Mouse (Mus musculus) kidney, postnatal 10 days (tissue): ENCODE results near the gene Uhrf1.

ENCODE experiments used
- DNase-seq: peaks from one replicate; pipeline ENCODE4 v3.0.0; 2021; ENCODE audit warnings: mixed read lengths

Gene Uhrf1

GRCm38 (mm10) chr17:56276643-56277566 lies 26.2 kb upstream of the Uhrf1 start, which contains the start of gene Ticam1:
Gene Ticam1, minus strand, starts transcription at chr17:56276786.
- peak; percentile 95 for DNase-seq

- peak; percentile 12 for DNase-seq
Observed at GRCm38 (mm10) chr17:56277567-56277893, 25.6 kb upstream of the Uhrf1 start.

- DNase-seq: no peak
Observed at GRCm38 (mm10) chr17:56278340-56278739, 24.8 kb upstream of the Uhrf1 start.

GRCm38 (mm10) chr17:56279481-56280155 lies 23.5 kb upstream of the Uhrf1 start:
- peak; percentile 54 for DNase-seq

DNA sequence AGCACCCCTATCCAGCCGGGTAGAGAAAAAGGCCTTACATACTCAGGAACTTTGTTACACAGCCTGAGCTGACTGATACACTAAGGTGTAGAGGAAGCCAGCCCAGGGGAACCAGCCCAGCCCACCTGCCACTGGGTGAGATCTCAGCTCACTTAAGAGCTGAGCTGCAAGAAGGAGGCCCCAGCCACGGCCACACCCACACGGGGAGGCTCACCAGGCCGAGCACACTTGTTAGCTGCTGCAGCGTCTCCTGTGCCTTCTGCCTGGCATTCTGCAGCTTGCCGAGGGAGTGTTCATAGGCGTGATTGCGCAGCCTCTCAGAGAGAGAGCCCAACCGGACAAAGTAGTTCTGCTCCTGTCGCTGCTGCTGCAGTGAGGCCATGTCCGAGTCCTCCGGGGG lies 21.9 kb upstream of the Uhrf1 start:
- DNase-seq: no peak

GRCm38 (mm10) chr17:56282802-56283201 lies 20.3 kb upstream of the Uhrf1 start:
- no peak for DNase-seq

DNA sequence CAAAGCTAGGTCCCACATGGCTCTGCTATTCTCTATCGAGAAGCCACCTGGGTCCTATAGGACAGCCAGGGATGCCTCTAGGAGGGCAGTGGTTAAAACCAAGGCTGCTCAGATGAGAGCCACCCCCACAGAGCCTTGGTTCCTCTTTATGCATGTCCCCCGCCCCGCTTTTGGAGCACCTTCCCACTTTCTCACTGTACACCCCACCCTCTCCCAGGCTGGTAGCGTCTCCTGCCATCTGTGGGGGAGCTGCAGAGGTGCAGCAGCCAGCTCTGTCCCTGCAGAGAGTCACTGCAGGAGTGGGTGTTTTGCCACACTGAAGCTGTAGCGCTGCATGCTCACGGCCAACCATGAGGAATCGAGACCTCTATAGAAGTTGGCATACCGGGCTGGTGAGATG lies 19.8 kb upstream of the Uhrf1 start:
- no peak for DNase-seq

GRCm38 (mm10) chr17:56285995-56286394 lies 17.1 kb upstream of the Uhrf1 start:
- DNase-seq: no peak

GRCm38 (mm10) chr17:56287830-56288229 lies 15.3 kb upstream of the Uhrf1 start:
- peak; percentile 84 for DNase-seq

DNA sequence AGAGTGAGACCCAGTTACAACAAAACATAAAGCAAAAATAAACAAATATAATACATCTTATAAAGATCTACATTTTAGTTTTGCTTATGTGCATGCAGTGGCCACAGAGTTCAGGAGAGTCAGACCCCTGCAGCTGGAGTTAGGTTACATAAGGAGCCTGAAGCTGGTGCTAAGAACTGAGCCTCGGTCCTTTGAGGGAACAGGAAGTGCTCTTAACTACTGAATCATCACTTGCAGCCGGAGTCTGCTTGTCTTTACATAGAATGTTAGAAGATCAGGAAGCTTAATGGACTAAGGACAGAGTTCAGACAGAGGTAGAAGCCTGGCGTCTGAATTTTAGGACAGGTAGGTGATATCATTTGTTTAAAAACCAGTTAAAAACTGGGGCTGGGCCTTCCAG lies 14.3 kb upstream of the Uhrf1 start:
- no peak for DNase-seq

DNA sequence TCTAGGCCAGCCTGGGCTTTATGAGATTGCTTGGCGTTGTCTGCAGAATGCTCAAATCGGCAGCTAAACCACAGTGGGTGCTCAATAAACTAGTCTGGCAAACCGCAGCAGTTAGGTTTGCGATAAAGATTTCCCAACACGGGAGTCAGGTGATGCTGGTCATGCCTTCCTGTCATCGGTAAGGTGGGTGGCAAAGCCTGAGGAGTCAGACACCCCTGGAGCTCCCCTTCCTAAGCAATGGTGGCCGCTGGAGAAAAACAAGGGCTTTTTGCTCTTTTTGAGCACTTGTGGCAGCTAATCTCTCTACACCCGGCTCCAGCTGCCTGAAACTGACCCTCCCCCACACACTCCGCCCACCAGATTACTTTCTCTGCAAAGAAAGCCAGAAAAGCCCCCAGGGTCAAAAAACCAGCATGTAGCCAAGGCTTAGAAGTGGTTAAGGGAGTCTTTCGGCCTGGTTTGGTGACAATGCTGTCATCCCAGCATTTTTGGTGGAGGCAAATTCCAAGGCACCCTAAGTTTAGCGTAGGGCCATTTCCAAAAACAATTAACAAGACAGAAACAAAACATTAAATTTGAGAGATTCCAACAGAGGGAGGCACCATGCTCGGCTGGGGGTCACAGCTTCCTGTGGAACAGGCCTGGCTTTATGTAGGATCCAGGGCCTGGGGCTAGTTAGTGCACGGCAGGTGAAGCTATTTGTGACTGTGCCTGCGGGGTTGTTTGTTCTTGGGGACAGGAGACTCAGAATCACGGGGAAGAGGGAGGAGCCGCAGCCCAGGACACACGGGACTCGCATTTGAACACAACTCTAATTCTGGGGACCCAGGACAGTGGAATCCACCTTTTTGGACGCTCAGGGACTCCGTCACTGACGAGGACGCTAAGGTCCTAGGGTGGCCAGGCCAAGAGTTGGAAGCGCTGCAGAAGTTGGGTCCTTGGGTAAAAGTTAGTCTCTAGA lies 13.5 kb upstream of the Uhrf1 start:
- DNase-seq: peak; percentile 81

DNA sequence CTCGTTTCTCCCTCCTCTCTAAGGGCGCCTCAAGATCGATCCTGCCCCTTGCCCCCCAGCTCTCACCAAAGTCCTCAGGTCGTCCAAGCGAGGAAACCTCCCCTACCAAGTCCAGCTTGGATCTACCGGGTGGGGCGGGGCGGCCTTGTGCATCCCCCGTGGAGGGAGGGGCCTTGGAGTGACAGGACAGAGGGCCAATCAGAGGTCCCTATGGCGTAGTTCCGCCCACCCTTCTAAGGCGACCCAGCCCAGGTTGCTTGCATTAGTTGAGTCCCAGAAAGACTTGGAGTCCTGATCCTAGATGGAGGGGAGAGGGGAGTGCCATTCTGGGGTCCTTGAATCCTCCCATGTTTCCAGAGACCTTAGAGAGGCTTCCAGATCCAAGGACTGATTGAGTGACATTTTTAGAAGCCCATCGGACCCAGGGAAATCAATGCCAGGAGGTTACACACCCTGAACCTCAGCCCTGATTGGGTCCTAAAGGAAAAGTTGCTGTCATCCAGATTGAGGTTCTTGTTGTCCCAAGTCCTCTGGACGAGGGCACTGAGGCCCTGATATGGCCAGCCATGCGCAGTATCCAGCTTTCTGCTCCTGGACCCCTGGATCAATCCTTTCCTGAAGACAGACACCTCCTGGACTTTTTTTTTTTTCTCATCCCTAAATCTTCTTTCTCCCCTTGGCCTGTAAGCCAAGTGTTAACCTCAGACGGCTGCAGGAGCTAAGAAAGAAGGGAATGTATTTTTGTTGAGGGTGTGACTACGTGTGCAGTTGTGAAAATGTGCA lies 12.5 kb upstream of the Uhrf1 start:
- DNase-seq: peak; percentile 99

DNA sequence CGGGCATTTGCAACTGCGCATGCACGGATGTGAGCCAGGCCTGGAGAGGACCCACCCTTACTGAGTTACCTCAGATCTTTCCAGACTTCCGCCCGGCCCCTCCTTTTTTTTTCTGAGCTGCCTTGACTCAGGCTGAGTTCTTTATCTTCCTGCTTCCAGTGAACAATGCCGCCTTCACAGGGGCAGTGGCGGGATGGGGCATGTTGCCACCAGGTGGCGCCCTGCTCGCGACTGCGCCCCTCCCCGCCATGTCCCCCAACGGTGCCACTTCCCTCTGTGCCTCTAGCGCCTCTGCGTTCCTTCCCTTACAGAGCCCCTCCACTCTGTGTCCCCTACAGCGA lies 12.0 kb upstream of the Uhrf1 start:
- peak; percentile 92 for DNase-seq

- DNase-seq: no peak
Observed at GRCm38 (mm10) chr17:56291826-56292475, 11.2 kb upstream of the Uhrf1 start.

GRCm38 (mm10) chr17:56292531-56293222 lies 10.4 kb upstream of the Uhrf1 start, which contains the start of gene Plin3:
Gene Plin3, minus strand, starts transcription at chr17:56292873.
- no peak for DNase-seq

GRCm38 (mm10) chr17:56293291-56293690 lies 9.8 kb upstream of the Uhrf1 start:
- DNase-seq: no peak

GRCm38 (mm10) chr17:56294241-56294640 lies 8.9 kb upstream of the Uhrf1 start:
- DNase-seq: no peak

DNA sequence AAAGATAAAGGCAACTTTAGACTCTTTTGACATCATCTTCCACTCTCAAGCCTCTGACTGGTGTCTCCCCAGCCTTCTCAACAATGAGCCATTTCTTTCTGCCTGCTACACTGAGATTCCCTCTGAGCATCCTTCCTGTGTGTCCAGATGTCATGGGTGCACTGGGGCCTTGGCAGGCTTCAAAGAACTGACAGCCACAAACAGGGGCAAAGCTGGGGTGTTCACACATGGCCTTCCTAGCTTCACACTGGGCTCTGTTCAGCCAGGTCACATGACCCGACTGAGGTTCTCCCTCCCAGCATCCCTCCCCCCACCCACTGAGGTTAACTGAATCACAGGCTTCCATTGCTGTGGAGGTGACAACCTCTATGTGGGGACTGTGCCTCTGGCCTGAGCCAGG lies 6.9 kb upstream of the Uhrf1 start:
- DNase-seq: no peak

- no peak for DNase-seq
Observed at GRCm38 (mm10) chr17:56298238-56298637, 4.9 kb upstream of the Uhrf1 start.

DNA sequence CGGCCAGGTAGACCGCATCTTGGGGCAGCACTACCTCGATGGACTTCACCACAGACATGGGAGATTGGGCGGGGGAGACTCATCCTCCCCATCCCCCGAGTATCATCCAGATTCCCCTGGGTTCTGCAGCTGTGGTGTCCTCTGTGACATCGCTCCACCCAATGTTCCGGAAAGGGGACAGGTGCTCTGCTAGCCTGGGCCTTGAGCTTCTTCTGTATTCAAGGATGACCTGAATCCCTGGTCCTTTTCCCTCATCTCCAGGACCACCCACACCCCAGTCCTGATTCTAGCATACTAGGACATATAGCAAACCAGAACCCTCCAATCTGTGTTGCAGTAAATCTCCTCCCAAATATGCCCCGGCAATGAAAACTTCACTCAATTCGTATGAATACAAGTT lies 2.9 kb upstream of the Uhrf1 start, which contains the start of gene Arrdc5:
Gene Arrdc5 (minus strand): TSS at position 101 of the 400 bp plus-strand sequence.
- DNase-seq: no peak
